Mouse (Mus musculus): Measurements from ENCODE around the gene Uty.

DNA sequence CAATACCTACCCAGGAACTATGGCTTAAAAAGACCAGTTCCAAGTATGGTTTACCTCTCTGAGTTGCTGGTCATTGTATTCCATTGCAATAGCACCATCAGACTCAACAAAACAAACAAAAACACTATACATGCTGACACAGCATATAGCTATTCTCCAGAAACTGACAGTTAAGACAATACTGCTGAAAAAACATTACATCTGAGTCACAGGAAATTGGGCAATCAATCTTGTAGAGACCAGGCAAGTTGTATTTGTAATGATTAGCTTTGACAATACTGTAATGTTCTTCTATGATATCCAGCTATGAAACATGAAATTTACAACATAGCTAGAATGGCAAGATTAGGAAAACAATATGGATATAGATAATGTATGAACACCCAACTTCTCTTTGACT is 82.5 kb downstream of the Uty start:
- TF ChIP-seq CTCF (IDR thresholded peaks at IDR 0.05; ENCODE audit: borderline replicate concordance, extremely low read depth, insufficient read depth, insufficient read length) = no peak
- TF ChIP-seq POLR2A (IDR thresholded peaks at IDR 0.05; ENCODE audit: borderline replicate concordance, extremely low read depth, insufficient read depth, insufficient read length, poor library complexity, severe bottlenecking) = no peak

Measured in brain, embryonic 14.5 days (tissue).